Mouse (Mus musculus): ENCODE measurements around the gene Ripk3.

- no peak for TF ChIP-seq CTCF (IDR thresholded peaks at IDR 0.05; ENCODE audit: low read depth)
- no peak for TF ChIP-seq EP300 (optimal IDR thresholded peaks at IDR 0.05)
Measured at GRCm38 (mm10) chr14:55745861-55746237, 42.8 kb downstream of the Ripk3 start.

All from stomach, postnatal 0 days (tissue).